Mouse (Mus musculus) ES-Bruce4 (cell line): ENCODE measurements around the gene Cped1. TPM values are rescaled to one million over a fixed set of nuclear protein-coding genes. Genes with fewer than 3 reads are reported as not detected.

ENCODE experiments used
- H3K27ac ChIP-seq: 2 replicates; pipeline ENCODE4 v1.5.1; 2012; ENCODE audit warnings: low read length, inconsistent platforms; ENCODE audit not compliant: insufficient read depth
- H3K27me3 ChIP-seq: 2 replicates; pipeline ENCODE4 v1.6.1; 2012; ENCODE audit warnings: mild to moderate bottlenecking, low read length, inconsistent platforms; ENCODE audit not compliant: control insufficient read depth, poor library complexity, insufficient read depth, severe bottlenecking
- H3K36me3 ChIP-seq: 2 replicates; pipeline ENCODE4 v1.6.1; 2012; ENCODE audit warnings: inconsistent platforms, mild to moderate bottlenecking, low read length, moderate library complexity; ENCODE audit not compliant: control insufficient read depth, poor library complexity, insufficient read depth, severe bottlenecking
- H3K4me1 ChIP-seq: one replicate; pipeline ENCODE4 v1.8.1; 2011; ENCODE audit warnings: low read length; ENCODE audit not compliant: control insufficient read depth, insufficient read depth
- H3K4me3 ChIP-seq: 2 replicates; pipeline ENCODE4 v1.5.1; 2011; ENCODE audit warnings: low read depth, mild to moderate bottlenecking, low read length
- H3K9ac ChIP-seq: 2 replicates; pipeline ENCODE4 v1.6.1; 2012; ENCODE audit warnings: low read depth, mild to moderate bottlenecking, inconsistent platforms; ENCODE audit not compliant: poor library complexity, severe bottlenecking
- H3K9me3 ChIP-seq: replicated peaks from 2 replicates; pipeline ENCODE4 v1.6.1; 2012; ENCODE audit warnings: mild to moderate bottlenecking, low read length, inconsistent platforms; ENCODE audit not compliant: control insufficient read depth, poor library complexity, insufficient read depth, severe bottlenecking
- CTCF ChIP-seq: IDR thresholded peaks from one replicate; pipeline ENCODE4 v1.8.1; 2011; ENCODE audit warnings: low read depth, low read length
- EP300 ChIP-seq: IDR thresholded peaks from 2 replicates; pipeline ENCODE4 v1.6.1; 2011; ENCODE audit warnings: low read depth, low read length; ENCODE audit not compliant: insufficient read depth
- POLR2A ChIP-seq: IDR thresholded peaks from one replicate; pipeline ENCODE4 v1.8.1; 2011; ENCODE audit warnings: low read length; ENCODE audit not compliant: insufficient read depth
- polyA plus RNA-seq: library from polyadenylated mRNA; stranded (reverse); fragments of >200 nt; gene quantifications from 2 replicates; pipeline ENCODE4 v1.2.4, GENCODE M21; 2011; ENCODE audit warnings: low read depth; ENCODE audit not compliant: missing spikeins, insufficient read depth, insufficient read length

The Cped1 gene
- polyA plus RNA-seq, 1 experiment, result 0.90 TPM

DNA sequence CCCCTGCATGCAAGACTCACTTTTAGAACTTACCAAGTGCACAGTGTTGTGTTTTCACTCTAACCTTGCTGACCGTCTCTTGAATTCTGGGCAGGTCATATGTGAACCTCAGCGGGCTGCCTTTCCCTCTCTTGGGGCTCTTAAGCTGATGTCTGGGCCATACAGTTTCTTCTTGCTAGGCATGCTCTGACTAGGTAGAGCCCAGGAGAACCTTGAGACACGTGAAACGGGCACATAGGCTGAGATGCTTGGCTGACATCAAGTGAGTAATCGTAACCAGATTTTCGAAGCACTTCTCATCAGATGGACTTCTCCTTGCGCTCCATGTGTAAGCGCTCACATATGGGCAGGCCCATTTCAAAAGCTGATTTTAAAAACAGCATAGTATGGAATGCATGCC lies 237.2 kb downstream of the Cped1 start:
- Histone ChIP-seq H3K27ac (no peak overlapping the region), H3K9me3 (no peaks in the 10 kb centered on the region), H3K27me3 (no peaks in the 10 kb centered on the region), H3K4me1 (no peaks in the 10 kb centered on the region), H3K36me3 (no peaks in the 10 kb centered on the region), H3K4me3 (no peak overlapping the region), H3K9ac (no peak overlapping the region)
- TF ChIP-seq CTCF, result no peak
- TF ChIP-seq EP300, result no peak
- TF ChIP-seq POLR2A, result no peak

DNA sequence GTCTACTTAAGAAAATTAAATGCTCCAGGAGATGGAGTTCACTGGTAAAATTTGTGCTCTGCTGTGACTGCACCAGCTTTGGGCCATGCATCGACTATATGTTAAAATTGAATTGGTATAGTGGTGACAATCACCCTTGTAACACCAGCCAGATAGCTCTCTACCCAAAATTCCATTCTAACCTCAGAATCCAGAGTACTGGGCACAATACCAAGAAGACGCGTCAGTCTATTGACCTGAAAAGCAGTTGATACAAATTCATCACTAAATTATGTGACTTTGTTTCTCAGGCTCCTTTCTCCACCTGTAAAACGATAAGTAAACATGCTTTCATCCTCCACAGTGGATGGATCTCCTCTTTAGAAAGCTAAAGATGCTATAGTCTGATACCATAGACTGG lies 238.6 kb downstream of the Cped1 start:
- H3K36me3 ChIP-seq, result no peaks in the 10 kb centered on the region
- no peak overlapping the region for H3K27ac ChIP-seq
- no peak for TF ChIP-seq EP300
- no peak for TF ChIP-seq POLR2A
- TF ChIP-seq CTCF, result no peak
- H3K9ac ChIP-seq, result no peak overlapping the region
- H3K4me1 ChIP-seq, result no peaks in the 10 kb centered on the region
- H3K4me3 ChIP-seq, result no peak overlapping the region
- no peaks in the 10 kb centered on the region for H3K9me3 ChIP-seq
- H3K27me3 ChIP-seq, result no peaks in the 10 kb centered on the region

DNA sequence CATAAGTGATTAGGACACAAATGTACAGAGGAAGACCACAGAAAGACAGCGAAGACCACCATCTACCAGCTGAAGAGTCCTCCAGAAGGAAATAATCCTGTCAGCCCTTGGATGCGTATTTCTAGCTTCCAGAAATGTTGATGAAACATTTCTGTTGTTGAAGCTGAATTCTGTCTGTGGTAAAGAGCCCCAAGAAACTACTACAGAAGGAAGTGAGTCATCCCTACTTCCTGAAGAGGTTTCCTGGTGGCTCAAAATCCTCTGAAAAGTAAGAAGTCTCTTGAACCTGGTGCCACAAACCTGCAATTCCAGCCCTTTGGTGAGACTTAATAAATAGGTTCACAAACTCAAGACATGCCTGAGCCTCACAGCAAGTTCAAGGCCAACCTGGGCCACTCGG lies 245.5 kb downstream of the Cped1 start:
- no peaks in the 10 kb centered on the region for H3K4me1 ChIP-seq
- H3K4me3 ChIP-seq, result no peak overlapping the region
- no peaks in the 10 kb centered on the region for H3K36me3 ChIP-seq
- H3K9me3 ChIP-seq, result no peaks in the 10 kb centered on the region
- H3K27ac ChIP-seq, result no peak overlapping the region
- H3K27me3 ChIP-seq, result no peaks in the 10 kb centered on the region
- H3K9ac ChIP-seq, result no peak overlapping the region
- no peak for TF ChIP-seq CTCF
- TF ChIP-seq EP300, result no peak
- no peak for TF ChIP-seq POLR2A

DNA sequence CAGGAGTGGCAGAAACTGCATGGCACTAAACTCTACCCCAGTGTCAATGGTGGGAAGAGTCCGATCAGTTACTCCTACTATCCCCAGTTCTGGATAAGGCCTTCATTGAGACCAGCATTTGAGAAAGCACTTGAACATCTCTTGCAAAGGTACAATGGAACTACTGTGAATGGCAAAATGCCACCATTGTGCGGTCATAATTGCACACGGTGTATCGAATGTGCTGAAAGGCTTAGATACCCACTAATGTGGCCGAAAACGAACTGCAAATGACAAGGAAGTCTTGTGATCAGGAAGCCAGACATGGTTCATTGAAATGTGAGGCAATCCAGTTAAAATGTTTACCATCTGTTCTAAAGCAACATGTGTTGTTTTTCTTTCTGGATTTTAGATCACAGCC lies 247.8 kb downstream of the Cped1 start:
- Histone ChIP-seq H3K4me3 (no peak overlapping the region), H3K27ac (no peak overlapping the region), H3K9ac (no peak overlapping the region), H3K36me3 (no peaks in the 10 kb centered on the region), H3K9me3 (no peaks in the 10 kb centered on the region), H3K27me3 (no peaks in the 10 kb centered on the region), H3K4me1 (no peaks in the 10 kb centered on the region)
- TF ChIP-seq POLR2A (no peak), EP300 (no peak), CTCF (no peak)

DNA sequence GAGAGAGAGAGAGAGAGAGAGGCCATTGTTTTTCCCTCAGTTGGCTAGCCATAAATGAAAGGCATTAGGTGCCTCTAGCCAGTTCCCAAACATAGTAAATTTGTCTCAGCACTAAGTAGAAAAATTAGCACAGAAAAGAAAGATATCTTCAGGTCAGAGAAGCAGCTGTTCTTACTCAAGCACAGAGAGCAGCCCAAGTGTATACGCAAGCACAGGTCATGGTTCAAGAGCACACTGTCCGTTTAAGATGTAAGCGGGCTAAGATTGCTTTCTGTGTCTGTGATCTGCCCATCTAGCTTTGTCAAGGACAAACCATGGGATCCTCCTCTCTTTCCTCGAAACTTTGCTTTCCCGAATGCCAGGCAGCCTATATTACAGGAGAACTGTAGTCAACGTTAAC lies 249.4 kb downstream of the Cped1 start:
- H3K4me1 ChIP-seq, result no peaks in the 10 kb centered on the region
- no peaks in the 10 kb centered on the region for H3K36me3 ChIP-seq
- no peak overlapping the region for H3K4me3 ChIP-seq
- no peaks in the 10 kb centered on the region for H3K9me3 ChIP-seq
- no peaks in the 10 kb centered on the region for H3K27me3 ChIP-seq
- no peak overlapping the region for H3K27ac ChIP-seq
- H3K9ac ChIP-seq, result no peak overlapping the region
- TF ChIP-seq CTCF, result no peak
- no peak for TF ChIP-seq EP300
- TF ChIP-seq POLR2A, result no peak

DNA sequence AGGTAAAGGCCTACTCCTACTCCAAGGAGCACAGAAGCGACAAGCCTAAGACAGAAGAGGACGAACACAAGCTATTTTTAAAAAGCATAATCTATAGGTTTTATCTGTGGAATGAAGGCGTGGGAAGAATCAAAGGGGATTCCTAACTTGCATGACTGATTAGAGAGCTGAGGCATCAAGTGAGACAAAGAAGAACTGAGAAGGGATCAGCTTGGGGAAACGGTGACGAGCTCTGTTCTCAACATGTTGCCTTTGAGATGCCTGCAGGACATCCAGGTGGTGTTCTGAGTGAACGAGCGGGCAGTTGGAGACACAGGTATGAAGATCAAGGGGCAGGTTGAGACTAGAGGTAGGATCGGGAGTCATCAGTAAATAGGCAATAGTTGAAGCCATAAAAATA lies 257.6 kb downstream of the Cped1 start:
- Histone ChIP-seq H3K4me1 (no peaks in the 10 kb centered on the region), H3K27me3 (no peaks in the 10 kb centered on the region), H3K9ac (no peak overlapping the region), H3K4me3 (no peak overlapping the region), H3K27ac (no peak overlapping the region), H3K36me3 (no peaks in the 10 kb centered on the region), H3K9me3 (no peaks in the 10 kb centered on the region)
- no peak for TF ChIP-seq CTCF
- TF ChIP-seq POLR2A, result no peak
- no peak for TF ChIP-seq EP300

DNA sequence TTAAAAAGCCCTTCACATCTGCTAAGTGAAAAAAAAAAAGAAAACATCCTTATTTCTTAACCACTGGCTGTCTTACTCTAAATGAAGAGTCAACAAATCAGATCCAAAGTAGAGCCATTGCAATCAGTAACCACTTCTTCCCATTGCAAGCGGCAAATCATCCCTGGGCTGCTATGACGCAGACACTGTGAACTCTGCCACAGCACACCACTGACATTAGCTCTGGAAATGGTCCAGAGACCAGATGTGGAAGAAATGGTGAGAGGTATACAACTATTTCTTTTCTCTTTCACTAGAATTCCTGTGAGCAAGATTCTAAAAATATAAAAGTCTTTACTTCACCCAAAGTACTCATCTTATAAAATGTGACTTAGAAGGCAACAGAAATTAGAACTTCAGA lies 261.0 kb downstream of the Cped1 start:
- H3K36me3 ChIP-seq, result no peaks in the 10 kb centered on the region
- TF ChIP-seq EP300, result no peak
- TF ChIP-seq CTCF, result no peak
- no peak for TF ChIP-seq POLR2A
- H3K9me3 ChIP-seq, result no peaks in the 10 kb centered on the region
- no peak overlapping the region for H3K9ac ChIP-seq
- no peak overlapping the region for H3K27ac ChIP-seq
- no peak overlapping the region for H3K4me3 ChIP-seq
- H3K4me1 ChIP-seq, result no peaks in the 10 kb centered on the region
- H3K27me3 ChIP-seq, result no peaks in the 10 kb centered on the region
